Mouse (Mus musculus) c-Kit-positive CD71-negative TER-119-negative erythroid progenitor cells, embryonic 14.5 days (primary cell): ENCODE results near the gene Cacna1e.

ENCODE experiments used
- DNase-seq: peaks from one replicate; pipeline ENCODE4 v3.0.0-alpha.2; 2013; ENCODE audit warnings: low read depth

Gene Cacna1e

GRCm38 (mm10) chr1:154622666-154623653, 261.3 kb downstream of the Cacna1e start:
- no peak for DNase-seq

GRCm38 (mm10) chr1:154617743-154618455, 266.4 kb downstream of the Cacna1e start:
- DNase-seq, result no peak

GRCm38 (mm10) chr1:154615759-154616158, 268.5 kb downstream of the Cacna1e start:
- no peak for DNase-seq

GRCm38 (mm10) chr1:154608516-154608915, 275.8 kb downstream of the Cacna1e start:
- no peak for DNase-seq

GRCm38 (mm10) chr1:154607406-154607805, 276.9 kb downstream of the Cacna1e start:
- no peak for DNase-seq

GRCm38 (mm10) chr1:154605601-154606000, 278.7 kb downstream of the Cacna1e start:
- no peak for DNase-seq

GRCm38 (mm10) chr1:154603781-154604180, 280.5 kb downstream of the Cacna1e start:
- no peak for DNase-seq

GRCm38 (mm10) chr1:154602531-154602930, 281.8 kb downstream of the Cacna1e start:
- DNase-seq, result no peak

GRCm38 (mm10) chr1:154582516-154582915, 301.8 kb downstream of the Cacna1e start:
- no peak for DNase-seq

- no peak for DNase-seq
Measured at GRCm38 (mm10) chr1:154579929-154580328, 304.4 kb downstream of the Cacna1e start.

GRCm38 (mm10) chr1:154578748-154579147, 305.6 kb downstream of the Cacna1e start:
- no peak for DNase-seq

- DNase-seq, result no peak
Measured at GRCm38 (mm10) chr1:154576418-154576817, 307.9 kb downstream of the Cacna1e start.

GRCm38 (mm10) chr1:154566026-154566425, 318.3 kb downstream of the Cacna1e start:
- DNase-seq, result no peak

- no peak for DNase-seq
Measured at GRCm38 (mm10) chr1:154555811-154556210, 328.5 kb downstream of the Cacna1e start.

- DNase-seq, result no peak
Measured at GRCm38 (mm10) chr1:154553132-154553531, 331.2 kb downstream of the Cacna1e start.

GRCm38 (mm10) chr1:154537445-154537844, 346.9 kb downstream of the Cacna1e start:
- DNase-seq, result no peak

GRCm38 (mm10) chr1:154536763-154537162, 347.5 kb downstream of the Cacna1e start:
- DNase-seq, result no peak

- DNase-seq, result no peak
Measured at GRCm38 (mm10) chr1:154532987-154533940, 351.0 kb downstream of the Cacna1e start.

GRCm38 (mm10) chr1:154529666-154530065, 354.6 kb downstream of the Cacna1e start:
- DNase-seq, result no peak

- no peak for DNase-seq
Measured at GRCm38 (mm10) chr1:154528803-154529202, 355.5 kb downstream of the Cacna1e start.

GRCm38 (mm10) chr1:154520715-154521114, 363.6 kb downstream of the Cacna1e start:
- no peak for DNase-seq

- DNase-seq, result no peak
Measured at GRCm38 (mm10) chr1:154515350-154515749, 369.0 kb downstream of the Cacna1e start.
